Mouse (Mus musculus) embryonic facial prominence, embryonic 15.5 days (tissue): ENCODE data around the gene Ctnnbip1. TPM values are rescaled to one million over a fixed set of nuclear protein-coding genes. Genes with fewer than 3 reads are reported as not detected.

Experiments
- ATAC-seq: fragments of 200-750 bp; cut with Nextera tagmentation; 2 replicates; pipeline ENCODE4 v1.8.0; 2017; ENCODE audit warnings: low read depth, moderate TSS enrichment; ENCODE audit not compliant: insufficient number of reproducible peaks, low FRiP score, low TSS enrichment
- H3K27ac ChIP-seq: fragments of 300-500 bp; sonication (generic); replicated peaks from 2 replicates; pipeline ENCODE4 v1.5.1; 2015; ENCODE audit warnings: mild to moderate bottlenecking, inconsistent platforms
- H3K27me3 ChIP-seq: fragments of 300-500 bp; sonication (generic); 2 replicates; pipeline ENCODE4 v1.6.1; 2015; ENCODE audit warnings: inconsistent platforms
- H3K36me3 ChIP-seq: fragments of 300-500 bp; sonication (generic); 2 replicates; pipeline ENCODE4 v1.6.1; 2015; ENCODE audit warnings: mild to moderate bottlenecking, inconsistent platforms
- H3K4me1 ChIP-seq: fragments of 300-500 bp; sonication (generic); 2 replicates; pipeline ENCODE4 v1.6.1; 2015; ENCODE audit warnings: inconsistent platforms
- H3K4me2 ChIP-seq: fragments of 300-500 bp; sonication (generic); replicated peaks from 2 replicates; pipeline ENCODE4 v1.6.1; 2015; ENCODE audit warnings: mild to moderate bottlenecking, inconsistent platforms
- H3K4me3 ChIP-seq: fragments of 300-500 bp; sonication (generic); replicated peaks from 2 replicates; pipeline ENCODE4 v1.5.1; 2015; ENCODE audit warnings: mild to moderate bottlenecking, inconsistent platforms
- H3K9ac ChIP-seq: fragments of 300-500 bp; sonication (generic); 2 replicates; pipeline ENCODE4 v1.6.1; 2015; ENCODE audit warnings: inconsistent platforms
- H3K9me3 ChIP-seq: fragments of 300-500 bp; sonication (generic); replicated peaks from 2 replicates; pipeline ENCODE4 v1.6.1; 2016; ENCODE audit warnings: inconsistent platforms
- WGBS: fragments of 180-500 bp; shearing (Covaris S2); methylation state at CpG from one replicate; pipeline ENCODE4 v1.1.7; 2015; 5-methylcytosine and 5-hydroxymethylcytosine counted together
- polyA plus RNA-seq: library from polyadenylated mRNA; unstranded; fragments of >200 nt; fragmentation: Nextera tagmentation; extraction: Ambion mirVana; gene quantifications from 2 replicates; pipeline ENCODE4 v1.2.1, GENCODE M21; 2015

Gene Ctnnbip1
- polyA plus RNA-seq, 1 experiment from 2014 or later = 72.7 TPM

DNA sequence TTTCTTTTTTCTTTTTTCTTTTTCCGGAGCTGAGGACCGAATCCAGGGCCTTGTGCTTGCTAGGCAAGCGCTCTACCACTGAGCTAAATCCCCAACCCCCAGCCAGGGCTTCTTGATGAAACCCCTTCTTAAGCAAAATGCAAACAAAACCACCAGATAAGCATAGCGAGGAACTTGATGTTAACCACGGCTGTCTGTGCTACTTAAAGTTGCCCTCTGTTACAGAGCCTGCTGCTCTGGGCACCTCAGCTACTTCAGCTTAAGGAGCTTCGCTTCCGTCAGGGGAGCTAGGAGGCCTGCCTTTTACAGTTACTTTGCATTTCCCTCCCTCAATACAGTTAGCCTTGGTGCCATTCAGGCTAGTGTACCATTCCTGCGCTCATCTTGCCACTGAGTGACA lies 19.1 kb upstream of the Ctnnbip1 start:
- 82% methylated on average over 8 of the region's 8 CpGs for WGBS
- no peak overlapping the region for H3K4me3 ChIP-seq
- no peaks in the 10 kb centered on the region for H3K4me1 ChIP-seq
- no peak overlapping the region for H3K9ac ChIP-seq
- no peak for ATAC-seq
- no peaks in the 10 kb centered on the region for H3K9me3 ChIP-seq
- no peak overlapping the region for H3K4me2 ChIP-seq
- no peaks in the 10 kb centered on the region for H3K27me3 ChIP-seq
- H3K36me3 ChIP-seq = peaks cover 64% of the 10 kb centered on the region
- H3K27ac ChIP-seq = no peak overlapping the region

- H3K9me3 ChIP-seq = no peaks in the 10 kb centered on the region
- H3K4me3 ChIP-seq = no peak overlapping the region
- no peak overlapping the region for H3K4me2 ChIP-seq
- ATAC-seq = no peak
- peaks cover 56% of the 10 kb centered on the region for H3K36me3 ChIP-seq
- H3K9ac ChIP-seq = no peak overlapping the region
- no peak overlapping the region for H3K27ac ChIP-seq
- no peaks in the 10 kb centered on the region for H3K27me3 ChIP-seq
- no peaks in the 10 kb centered on the region for H3K4me1 ChIP-seq
- 68% methylated on average over 5 of the region's 5 CpGs for WGBS
These were observed 18.2 kb upstream of the Ctnnbip1 start for GRCm38 (mm10) chr4:149499790-149500189.

DNA sequence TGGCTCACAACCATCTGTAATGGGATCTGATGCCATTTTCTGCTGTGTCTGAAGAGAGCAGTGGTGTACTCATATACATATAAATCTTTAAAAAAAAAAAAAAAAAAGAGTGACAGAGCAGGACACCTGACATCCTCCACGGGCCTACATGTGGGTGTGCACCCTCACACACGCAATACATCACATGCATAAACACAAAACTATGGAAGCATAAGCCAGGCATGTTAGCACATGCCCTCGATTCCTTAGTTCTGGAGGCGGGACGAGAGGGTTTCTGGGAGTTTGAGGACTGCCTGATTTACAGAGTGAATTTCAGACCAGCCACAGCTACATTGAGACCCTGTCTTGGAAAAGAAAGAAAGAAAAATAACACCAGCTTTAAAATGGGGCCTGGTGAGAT lies 13.7 kb upstream of the Ctnnbip1 start:
- H3K9me3 ChIP-seq = no peaks in the 10 kb centered on the region
- peaks cover 24% of the 10 kb centered on the region; the same call in 1 of the 2 replicates for H3K36me3 ChIP-seq
- H3K4me2 ChIP-seq = 0 out of 2 replicates have a peak overlapping the region, but pooled peaks have one; percentile 1
- no peaks in the 10 kb centered on the region for H3K4me1 ChIP-seq
- no peak overlapping the region for H3K9ac ChIP-seq
- 63% methylated on average over 5 of the region's 5 CpGs for WGBS
- H3K27ac ChIP-seq = peak overlapping the region; percentile 65; the same call in 1 of the 2 replicates
- no peak overlapping the region for H3K4me3 ChIP-seq
- no peak for ATAC-seq
- H3K27me3 ChIP-seq = no peaks in the 10 kb centered on the region

DNA sequence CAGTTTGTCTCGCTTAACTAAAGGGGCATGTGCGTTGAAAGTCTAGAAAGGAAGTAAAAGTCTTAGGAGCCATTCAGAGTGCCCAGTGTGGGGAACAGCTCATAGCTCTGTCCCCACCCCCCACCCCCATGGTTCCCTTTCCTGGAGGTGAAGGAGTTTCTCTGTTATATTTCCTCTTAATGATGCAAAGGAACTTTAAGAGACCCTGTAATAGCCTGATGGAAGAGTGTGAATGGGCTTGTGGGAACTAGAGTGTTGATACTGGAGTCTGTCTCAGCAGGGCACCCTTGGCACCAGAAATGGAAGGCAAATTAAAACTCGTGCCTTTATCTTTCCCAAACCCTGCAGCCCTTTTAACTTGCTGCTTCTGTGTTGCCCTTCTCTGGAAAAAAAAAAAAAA lies 13.2 kb upstream of the Ctnnbip1 start:
- Histone ChIP-seq H3K27me3 (no peaks in the 10 kb centered on the region), H3K4me2 (0 out of 2 replicates have a peak overlapping the region, but pooled peaks have one; percentile 1), H3K4me3 (no peak overlapping the region), H3K4me1 (no peaks in the 10 kb centered on the region), H3K36me3 (peaks cover 19% of the 10 kb centered on the region; the same call in 1 of the 2 replicates), H3K27ac (peak overlapping the region; percentile 65; the same call in 1 of the 2 replicates), H3K9ac (no peak overlapping the region), H3K9me3 (no peaks in the 10 kb centered on the region)
- WGBS = 17% methylated on average over 3 of the region's 3 CpGs
- ATAC-seq = no peak

GRCm38 (mm10) chr4:149505261-149505967 lies 12.6 kb upstream of the Ctnnbip1 start:
- Histone ChIP-seq H3K9me3 (no peaks in the 10 kb centered on the region), H3K9ac (no peak overlapping the region), H3K36me3 (peaks cover 13% of the 10 kb centered on the region; the same call in 1 of the 2 replicates), H3K4me3 (no peak overlapping the region), H3K4me1 (no peaks in the 10 kb centered on the region), H3K27me3 (no peaks in the 10 kb centered on the region), H3K4me2 (no peak overlapping the region), H3K27ac (no peak overlapping the region)
- WGBS = 49% methylated on average over 14 of the region's 15 CpGs
- no peak for ATAC-seq

DNA sequence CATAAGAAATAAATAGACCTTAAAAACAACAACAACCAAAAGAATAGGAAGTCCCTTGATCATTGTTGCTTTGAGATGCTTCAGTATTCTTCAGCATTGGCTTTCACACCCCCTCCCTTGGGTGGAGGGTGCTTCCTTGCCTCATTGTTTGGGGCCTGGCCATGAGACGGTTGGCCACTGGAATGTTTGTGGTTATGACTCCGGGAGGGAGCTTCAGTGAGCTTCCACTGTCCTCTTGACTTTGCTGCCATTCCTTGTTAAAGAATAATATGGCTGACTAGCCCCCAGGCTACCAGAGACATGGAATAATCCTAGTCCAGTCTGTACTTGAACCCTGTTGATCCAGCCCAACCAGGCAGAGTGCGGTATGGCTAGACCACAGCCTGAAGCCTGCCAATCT lies 11.1 kb upstream of the Ctnnbip1 start:
- H3K36me3 ChIP-seq = 0 out of 2 replicates have a peak, but pooled peaks cover 6% of the 10 kb centered on the region
- no peak for ATAC-seq
- no peak overlapping the region for H3K4me3 ChIP-seq
- no peak overlapping the region for H3K9ac ChIP-seq
- no peaks in the 10 kb centered on the region for H3K27me3 ChIP-seq
- no peak overlapping the region for H3K27ac ChIP-seq
- H3K4me2 ChIP-seq = no peak overlapping the region
- no peaks in the 10 kb centered on the region for H3K9me3 ChIP-seq
- H3K4me1 ChIP-seq = no peaks in the 10 kb centered on the region
- WGBS = 41% methylated on average over 3 of the region's 3 CpGs

DNA sequence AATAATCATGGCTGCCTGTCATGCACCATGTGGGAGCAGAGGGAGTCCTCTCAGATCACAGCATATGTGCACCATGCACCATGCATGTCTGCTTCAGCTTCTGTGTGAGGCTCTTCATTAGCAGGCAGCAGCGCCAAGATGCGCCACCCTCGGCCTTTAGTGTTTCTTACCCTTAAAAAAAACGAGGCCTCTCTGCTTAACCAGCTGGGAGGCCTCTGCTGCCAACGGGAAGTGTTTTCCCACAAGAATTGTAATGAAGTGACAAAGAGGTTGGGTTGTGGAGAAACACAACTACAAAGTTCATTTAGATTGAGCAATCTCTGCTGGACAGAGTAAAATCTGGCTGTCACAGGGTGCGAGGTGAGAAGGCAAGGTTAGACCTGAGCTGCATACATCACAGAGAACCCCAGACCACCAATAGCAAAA lies 6.8 kb upstream of the Ctnnbip1 start:
- Histone ChIP-seq H3K9me3 (no peaks in the 10 kb centered on the region), H3K4me3 (no peak overlapping the region), H3K4me1 (no peaks in the 10 kb centered on the region), H3K4me2 (no peak overlapping the region), H3K36me3 (no peaks in the 10 kb centered on the region), H3K27me3 (no peaks in the 10 kb centered on the region), H3K27ac (no peak overlapping the region), H3K9ac (no peak overlapping the region)
- no peak for ATAC-seq
- WGBS = 48% methylated on average over 6 of the region's 6 CpGs

DNA sequence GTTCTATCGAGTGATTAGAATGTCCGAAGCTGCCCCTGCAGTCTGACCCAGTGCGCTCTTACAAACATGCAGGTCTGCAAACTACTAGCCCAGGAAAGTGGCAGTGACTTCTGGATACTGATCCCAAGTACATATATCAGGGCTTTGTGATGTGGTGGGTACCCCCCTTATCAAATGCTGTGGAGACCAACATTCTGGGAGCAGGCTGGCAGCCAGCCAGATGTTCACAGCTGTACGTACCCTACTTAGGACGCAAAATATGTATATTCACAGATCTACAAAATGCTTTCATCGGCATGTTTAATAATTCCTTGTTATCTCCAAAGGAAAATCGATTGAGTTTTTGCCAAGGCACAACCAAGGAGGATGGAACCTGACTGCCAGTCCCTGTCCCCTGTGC lies 6.0 kb upstream of the Ctnnbip1 start:
- no peaks in the 10 kb centered on the region for H3K4me1 ChIP-seq
- 74% methylated on average over 7 of the region's 7 CpGs for WGBS
- H3K27ac ChIP-seq = no peak overlapping the region
- H3K4me3 ChIP-seq = no peak overlapping the region
- no peak overlapping the region for H3K9ac ChIP-seq
- no peaks in the 10 kb centered on the region for H3K9me3 ChIP-seq
- H3K27me3 ChIP-seq = no peaks in the 10 kb centered on the region
- ATAC-seq = no peak
- H3K36me3 ChIP-seq = no peaks in the 10 kb centered on the region
- H3K4me2 ChIP-seq = no peak overlapping the region

GRCm38 (mm10) chr4:149515706-149516105 lies 2.3 kb upstream of the Ctnnbip1 start:
- no peaks in the 10 kb centered on the region for H3K27me3 ChIP-seq
- H3K4me2 ChIP-seq = no peak overlapping the region
- no peaks in the 10 kb centered on the region for H3K36me3 ChIP-seq
- no peak overlapping the region for H3K4me3 ChIP-seq
- H3K9me3 ChIP-seq = no peaks in the 10 kb centered on the region
- WGBS = 88% methylated on average over 5 of the region's 5 CpGs
- no peak for ATAC-seq
- no peak overlapping the region for H3K27ac ChIP-seq
- no peak overlapping the region for H3K9ac ChIP-seq
- H3K4me1 ChIP-seq = peaks cover 11% of the 10 kb centered on the region

- ATAC-seq = no peak
- Histone ChIP-seq H3K4me3 (peak overlapping the region; percentile 81), H3K4me2 (peak overlapping the region; percentile 77), H3K27me3 (no peaks in the 10 kb centered on the region), H3K9ac (peak overlapping the region; percentile 80), H3K9me3 (no peaks in the 10 kb centered on the region), H3K4me1 (peaks cover 11% of the 10 kb centered on the region), H3K27ac (peak overlapping the region; percentile 82), H3K36me3 (no peaks in the 10 kb centered on the region)
- WGBS = 2% methylated on average over 50 of the region's 52 CpGs
These were observed 550 bp downstream of the Ctnnbip1 start for GRCm38 (mm10) chr4:149518351-149519220.

DNA sequence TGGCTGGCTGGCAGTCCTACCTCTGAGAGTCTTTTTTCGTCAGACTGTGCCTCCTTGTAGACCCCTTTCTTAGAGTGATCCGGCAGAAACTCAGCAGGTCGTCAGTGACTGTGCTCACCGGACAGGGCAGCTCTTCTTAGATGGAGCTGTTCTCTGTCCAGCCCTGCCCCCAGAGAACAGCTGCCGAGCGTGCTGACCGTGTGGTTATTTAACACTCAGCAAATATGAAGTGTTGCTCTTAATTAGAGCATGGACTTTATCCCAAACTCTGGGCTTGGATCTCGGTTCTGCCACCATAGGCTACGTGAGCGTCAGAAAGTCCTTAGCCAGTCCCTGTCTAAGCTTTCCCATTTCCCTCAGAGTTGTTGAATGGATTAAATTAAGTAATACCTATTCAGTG lies 3.2 kb downstream of the Ctnnbip1 start:
- Histone ChIP-seq H3K9me3 (no peaks in the 10 kb centered on the region), H3K27ac (no peak overlapping the region), H3K36me3 (no peaks in the 10 kb centered on the region), H3K27me3 (no peaks in the 10 kb centered on the region), H3K4me3 (no peak overlapping the region), H3K9ac (no peak overlapping the region), H3K4me1 (peaks cover 18% of the 10 kb centered on the region), H3K4me2 (no peak overlapping the region)
- 72% methylated on average over 10 of the region's 10 CpGs for WGBS
- ATAC-seq = no peak
